Mouse (Mus musculus) olfactory bulb, adult 2 months (tissue): ENCODE measurements around the gene Arhgap6. TPM values are rescaled to one million over a fixed set of nuclear protein-coding genes. Genes with fewer than 3 reads are reported as not detected.
A peak's percentile ranks its signal among the peaks of the same experiment; 100 is the strongest.

Experiments used
- H3K27ac ChIP-seq: fragments of 200-500 bp; 2 replicates; pipeline ENCODE4 v1.5.1; 2012; ENCODE audit warnings: low read depth, low read length; ENCODE audit not compliant: insufficient read depth
- H3K4me1 ChIP-seq: fragments of 200-500 bp; 2 replicates; pipeline ENCODE4 v1.6.1; 2012; ENCODE audit warnings: low read length; ENCODE audit not compliant: control insufficient read depth, insufficient read depth
- H3K4me3 ChIP-seq: fragments of 200-500 bp; 2 replicates; pipeline ENCODE4 v1.5.1; 2012; ENCODE audit warnings: mild to moderate bottlenecking, low read depth, low read length, moderate library complexity; ENCODE audit not compliant: insufficient read depth
- CTCF ChIP-seq: fragments of 200-500 bp; IDR thresholded peaks from 2 replicates; pipeline ENCODE4 v1.5.1; 2012; ENCODE audit warnings: low read depth, mild to moderate bottlenecking, low read length, moderate library complexity; ENCODE audit not compliant: insufficient read depth
- POLR2A ChIP-seq: fragments of 200-500 bp; IDR thresholded peaks from 2 replicates; pipeline ENCODE4 v1.6.1; 2012; ENCODE audit warnings: mild to moderate bottlenecking, low read depth, low read length, moderate library complexity; ENCODE audit not compliant: insufficient read depth
- WGBS: fragments of 180-500 bp; shearing (Covaris S2); methylation state at CpG from one replicate; pipeline ENCODE4 v1.1.7; 2018; 5-methylcytosine and 5-hydroxymethylcytosine counted together
- polyA plus RNA-seq: library from polyadenylated mRNA; stranded (reverse); fragments of >200 nt; gene quantifications from 2 replicates; pipeline ENCODE4 v1.2.4, GENCODE M21; 2012; ENCODE audit warnings: low replicate concordance; ENCODE audit not compliant: missing spikeins, insufficient read depth, insufficient read length

Gene Arhgap6
- not detected in 2 replicates for polyA plus RNA-seq

- Histone ChIP-seq H3K27ac (no peak within 1 kb of the TSS), H3K4me3 (peak within 1 kb of the TSS; percentile 44), H3K4me1 (peaks cover 17% of the 10 kb centered on the region; the same call in 1 of the 2 replicates)
- TF ChIP-seq CTCF: no peak
- 21% methylated on average over 45 of the region's 48 CpGs for WGBS
Observed at GRCm38 (mm10) chrX:168794974-168795858, at the start of gene Arhgap6. Gene Arhgap6 (plus strand): TSS chrX:168795099.

- no peak overlapping the region for H3K4me3 ChIP-seq
- TF ChIP-seq CTCF: no peak
- no peak for TF ChIP-seq POLR2A
- H3K27ac ChIP-seq: no peak overlapping the region
- no peaks in the 10 kb centered on the region for H3K4me1 ChIP-seq
- 43% methylated on average over 2 of the region's 2 CpGs for WGBS
Observed at GRCm38 (mm10) chrX:168747011-168747410, 47.9 kb upstream of the Arhgap6 start.

GRCm38 (mm10) chrX:168795859-168796848 lies 1.3 kb downstream of the Arhgap6 start:
- Histone ChIP-seq H3K4me1 (peaks cover 17% of the 10 kb centered on the region; the same call in 1 of the 2 replicates), H3K4me3 (peak overlapping the region; percentile 44), H3K27ac (no peak overlapping the region)
- WGBS: 20% methylated on average over 55 of the region's 55 CpGs
- TF ChIP-seq CTCF (no peak), POLR2A (no peak)

GRCm38 (mm10) chrX:168804677-168805076 lies 9.8 kb downstream of the Arhgap6 start:
- 90% methylated on average over 2 of the region's 2 CpGs for WGBS
- no peak for TF ChIP-seq CTCF
- TF ChIP-seq POLR2A: no peak
- H3K27ac ChIP-seq: no peak overlapping the region
- H3K4me3 ChIP-seq: no peak overlapping the region
- H3K4me1 ChIP-seq: no peaks in the 10 kb centered on the region

GRCm38 (mm10) chrX:168810513-168811265 lies 15.8 kb downstream of the Arhgap6 start:
- TF ChIP-seq CTCF (no peak), POLR2A (no peak)

GRCm38 (mm10) chrX:168818858-168819257 lies 24.0 kb downstream of the Arhgap6 start:
- 72% methylated on average over 3 of the region's 3 CpGs for WGBS
- Histone ChIP-seq H3K27ac (no peak overlapping the region), H3K4me3 (no peak overlapping the region), H3K4me1 (no peaks in the 10 kb centered on the region)
- TF ChIP-seq CTCF: no peak
- TF ChIP-seq POLR2A: no peak

More at GRCm38 (mm10) chrX:168810513-168811265, 15.8 kb downstream of the Arhgap6 start:
- 78% methylated on average over 3 of the region's 3 CpGs for WGBS
- Histone ChIP-seq H3K27ac (no peak overlapping the region), H3K4me3 (no peak overlapping the region), H3K4me1 (no peaks in the 10 kb centered on the region)

- TF ChIP-seq CTCF (no peak), POLR2A (no peak)
- WGBS: 88% methylated on average over 2 of the region's 2 CpGs
- H3K4me1 ChIP-seq: no peaks in the 10 kb centered on the region
- H3K4me3 ChIP-seq: no peak overlapping the region
- no peak overlapping the region for H3K27ac ChIP-seq
Observed at GRCm38 (mm10) chrX:168824166-168824565, 29.3 kb downstream of the Arhgap6 start.

GRCm38 (mm10) chrX:168832343-168832742 lies 37.4 kb downstream of the Arhgap6 start:
- no peak overlapping the region for H3K4me3 ChIP-seq
- 70% methylated on average over 5 of the region's 5 CpGs for WGBS
- no peak overlapping the region for H3K27ac ChIP-seq
- TF ChIP-seq CTCF: no peak
- no peak for TF ChIP-seq POLR2A
- H3K4me1 ChIP-seq: no peaks in the 10 kb centered on the region
